Mouse (Mus musculus): ENCODE results near the gene Chpt1.
"Not testable (repeated sequence)": the region's sequence is repeated elsewhere in the genome, so short reads cannot be mapped to it uniquely, and the experiment has no call there.

Gene Chpt1

DNA sequence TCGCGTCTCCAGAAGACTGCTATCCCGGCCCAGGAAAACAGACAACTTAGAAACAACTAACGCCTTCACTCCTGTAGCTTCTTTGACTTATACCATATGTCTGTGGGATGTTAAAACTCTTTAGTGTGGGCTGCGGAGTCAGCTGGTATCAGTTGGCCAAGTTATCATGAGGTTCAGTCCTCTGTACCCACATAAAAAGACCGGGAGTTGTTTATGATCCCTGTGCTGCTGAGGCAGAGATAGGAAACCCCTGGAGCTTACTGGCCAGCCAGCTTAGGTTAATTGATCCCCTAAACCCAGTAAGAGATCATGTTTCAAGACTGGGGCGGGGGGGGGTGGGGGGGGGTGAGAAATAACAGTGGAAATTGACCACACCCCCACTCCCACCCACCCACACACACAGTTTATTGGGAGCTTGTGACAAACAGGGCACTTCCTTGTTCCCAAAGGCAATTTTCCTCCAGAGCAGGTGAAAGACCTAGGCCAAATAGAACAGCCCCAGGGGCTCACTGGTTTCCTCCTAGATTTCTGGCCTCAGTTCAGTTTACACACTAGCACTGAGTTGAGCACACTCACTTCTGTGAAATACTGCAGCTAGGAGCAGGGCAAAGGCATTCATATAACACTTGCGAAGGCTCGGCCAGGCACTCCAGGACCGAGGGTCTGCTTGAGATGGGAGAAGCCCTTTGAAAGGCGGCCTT is 6.9 kb downstream of the Chpt1 start:
- in situ Hi-C loops (cut with MboI; ENCODE audit: low sequenced_read_pairs) = no loop called here

DNA sequence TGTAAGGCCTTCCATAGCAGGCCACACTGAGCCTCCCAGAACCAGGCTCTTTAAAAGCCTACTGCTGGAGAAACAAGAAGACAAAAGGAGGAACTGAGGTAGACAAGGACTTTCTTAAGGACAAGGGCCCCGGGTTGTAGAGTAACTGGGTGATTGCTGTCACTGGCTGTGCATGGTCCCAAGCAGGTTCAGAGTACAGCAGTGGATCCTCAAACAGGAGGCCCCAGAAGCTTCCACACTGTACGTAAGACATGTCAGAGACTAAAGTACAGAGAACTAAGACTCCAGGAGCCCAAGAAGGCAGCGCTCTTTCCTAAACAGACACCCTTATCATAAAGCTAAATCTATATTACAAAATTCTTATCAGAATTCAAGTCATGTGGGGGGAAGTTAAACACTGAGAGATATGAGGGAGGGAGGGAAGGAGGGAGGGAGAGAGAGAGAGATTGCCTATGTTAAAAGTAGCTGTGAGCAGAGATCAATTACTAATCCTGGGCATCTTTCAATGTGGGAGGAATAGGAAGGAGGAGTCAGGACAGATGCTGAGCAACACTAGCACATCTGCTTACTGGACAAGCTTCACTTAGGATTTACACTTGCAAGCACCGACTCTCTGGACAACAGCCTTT is 8.8 kb downstream of the Chpt1 start:
- in situ Hi-C loops (cut with MboI; ENCODE audit: low sequenced_read_pairs) = no loop called here

DNA sequence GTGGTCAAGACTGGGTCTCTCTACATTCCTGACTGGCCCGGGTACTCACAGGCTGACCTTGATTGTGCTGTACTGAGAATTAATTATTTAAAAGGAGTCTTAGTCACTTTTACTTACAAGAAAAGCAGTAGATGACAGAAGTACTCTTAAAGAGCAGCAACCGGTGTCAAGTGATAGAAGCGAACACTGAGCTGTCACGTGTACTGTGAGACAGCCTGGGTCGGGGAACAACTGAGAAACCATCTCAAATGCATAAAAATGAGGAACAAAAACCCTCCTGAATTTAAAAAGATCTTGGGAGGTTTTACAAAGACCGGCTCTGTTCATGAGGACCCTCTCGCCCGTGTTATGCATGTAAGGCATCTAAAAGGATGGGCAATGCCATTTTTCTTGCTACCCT is 11.2 kb downstream of the Chpt1 start:
- in situ Hi-C loops (cut with MboI; ENCODE audit: low sequenced_read_pairs) = no loop called here

DNA sequence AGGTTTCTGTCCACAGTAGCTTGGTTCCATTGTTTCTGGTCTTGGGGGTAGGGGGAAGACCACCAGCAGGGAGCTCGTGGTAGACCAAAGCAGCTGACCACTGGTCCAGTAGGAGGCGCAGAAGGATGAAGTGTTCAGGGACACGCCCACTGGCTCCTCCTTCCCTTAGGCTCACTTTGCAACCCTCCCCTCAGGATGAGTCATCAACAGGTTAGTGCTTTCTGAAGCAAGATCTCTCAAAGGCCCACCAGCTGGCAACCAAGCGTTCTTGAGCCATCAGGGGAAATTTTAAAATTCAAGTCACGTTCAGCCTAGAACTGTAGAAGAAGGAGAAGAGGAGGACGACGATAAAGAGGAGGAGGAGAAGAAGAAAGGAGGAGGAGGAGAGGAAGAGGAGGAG is 12.2 kb downstream of the Chpt1 start:
- in situ Hi-C loops (cut with MboI; ENCODE audit: low sequenced_read_pairs) = no loop called here

DNA sequence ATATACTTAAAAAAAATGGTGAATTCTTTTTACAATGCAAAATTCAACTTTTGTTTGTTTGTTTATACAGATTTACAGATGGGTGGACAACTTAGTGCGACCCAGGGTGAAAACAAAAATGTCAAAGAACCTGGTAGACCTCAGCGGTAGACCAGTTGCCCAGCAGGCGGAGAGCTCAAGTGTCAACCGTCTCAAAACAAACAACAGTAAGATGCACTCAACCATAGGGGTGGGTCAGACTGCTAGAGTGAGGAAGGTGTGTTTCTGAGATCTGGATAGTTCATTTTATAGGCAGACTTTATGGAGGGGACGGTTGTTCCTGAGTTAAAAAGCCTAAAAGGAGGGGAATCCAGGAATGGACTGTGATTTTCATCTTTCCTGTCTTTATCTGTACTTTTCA is 15.2 kb downstream of the Chpt1 start:
- in situ Hi-C loops (cut with MboI; ENCODE audit: low sequenced_read_pairs) = no loop called here

DNA sequence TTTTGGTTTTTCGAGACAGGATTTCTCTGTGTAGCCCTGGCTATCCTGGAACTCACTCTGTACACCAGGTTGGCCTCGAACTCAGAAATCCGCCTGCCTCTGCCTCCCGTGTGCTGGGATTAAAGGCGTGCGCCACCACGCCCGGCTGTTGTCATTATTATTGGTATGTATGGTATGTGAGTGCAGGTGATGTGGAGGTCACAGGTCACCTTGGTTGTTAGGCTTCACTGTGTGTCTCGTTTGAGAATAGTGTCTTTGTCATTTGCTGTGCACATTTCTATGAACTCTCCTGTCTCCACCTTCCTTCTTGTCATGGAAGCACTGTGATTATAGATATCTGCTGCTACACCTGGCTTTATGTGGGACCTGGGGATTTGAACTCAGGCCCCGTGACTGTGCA is 21.0 kb downstream of the Chpt1 start:
- in situ Hi-C loops (cut with MboI; ENCODE audit: low sequenced_read_pairs) = not testable (repeated sequence)

DNA sequence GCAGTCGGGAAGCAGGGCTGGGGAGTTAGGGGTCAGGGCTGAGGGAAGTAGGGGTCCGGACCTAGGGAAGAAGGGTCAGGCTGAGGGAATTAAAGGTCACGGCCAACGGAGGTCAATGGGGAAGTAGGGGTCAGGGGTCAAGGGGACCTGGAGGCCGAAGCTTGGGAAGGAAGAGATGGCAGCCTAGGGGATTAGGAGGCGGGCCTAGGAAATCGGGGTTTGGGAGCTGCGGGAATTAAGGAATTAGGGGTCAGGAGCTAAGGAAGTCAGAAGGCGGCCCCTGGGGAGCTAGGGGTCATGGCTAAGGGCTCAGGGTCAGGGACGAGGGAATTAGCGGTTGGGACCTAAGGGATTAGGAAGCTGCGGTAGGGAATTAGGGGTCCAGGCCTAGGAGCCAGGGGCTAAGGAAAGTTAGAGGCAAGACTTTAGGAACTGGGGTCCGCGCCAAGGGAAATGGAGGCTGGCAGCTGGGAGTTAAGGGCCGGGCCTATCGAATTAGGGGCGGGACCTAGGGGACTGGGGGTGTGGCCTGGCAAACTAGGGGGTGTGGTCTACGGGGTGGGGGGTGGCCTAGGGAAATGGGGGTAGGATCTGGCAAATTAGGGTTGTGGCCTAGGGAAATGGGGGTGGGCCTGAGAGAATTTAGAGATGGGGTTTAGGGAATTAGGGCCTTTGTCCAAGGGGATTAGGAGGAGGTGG is 43.6 kb downstream of the Chpt1 start:
- in situ Hi-C loops (cut with MboI; ENCODE audit: low sequenced_read_pairs) = no loop called here

DNA sequence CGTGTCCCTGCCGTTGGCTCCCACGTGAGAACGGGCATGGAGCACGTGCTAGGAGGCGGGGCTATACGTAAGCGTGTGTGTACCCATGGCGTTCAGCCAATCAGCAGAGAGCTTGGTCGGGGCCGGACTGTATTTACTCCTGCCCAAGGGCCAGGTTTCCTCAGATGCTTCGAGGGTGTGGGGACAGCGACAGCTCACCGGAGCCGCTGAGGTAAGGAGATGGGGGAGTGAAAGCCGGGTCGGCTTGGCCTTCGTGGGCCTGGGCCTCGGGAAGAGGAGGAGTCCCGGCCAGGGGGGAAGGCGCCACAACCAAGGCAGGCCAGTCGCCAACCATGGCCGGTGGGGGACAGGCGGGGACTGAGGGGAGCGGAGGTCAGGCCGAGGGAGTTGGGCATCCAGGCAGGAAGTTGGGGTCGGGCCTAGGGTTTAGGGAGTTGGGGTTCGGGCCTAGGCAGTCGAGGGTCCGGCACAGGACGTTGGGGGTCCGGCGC is 44.3 kb downstream of the Chpt1 start, which contains the start of gene Sycp3:
Gene Sycp3 (plus strand): TSS at position 68 of the 491 bp plus-strand sequence.
- in situ Hi-C loops (cut with MboI; ENCODE audit: low sequenced_read_pairs) = no loop called here

DNA sequence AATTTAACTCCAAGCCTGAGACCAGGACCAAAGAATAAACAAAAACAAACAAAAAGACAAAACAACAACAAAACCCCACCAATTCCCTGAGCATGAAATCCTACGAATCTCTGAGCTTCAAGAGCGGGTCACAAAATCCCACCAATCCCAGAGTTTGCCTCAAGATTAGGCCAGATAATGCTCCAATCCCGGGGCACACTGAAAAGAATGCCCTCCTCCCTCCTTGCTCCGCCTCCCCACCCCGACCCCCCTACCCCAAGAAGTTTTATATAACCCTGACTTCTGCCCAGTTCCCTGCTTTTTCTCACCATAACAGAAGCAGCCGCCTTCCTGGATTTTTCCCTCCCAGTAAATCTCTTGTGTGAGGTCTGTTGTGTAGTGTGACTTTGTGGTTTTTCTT is 46.1 kb downstream of the Chpt1 start:
- in situ Hi-C loops (cut with MboI; ENCODE audit: low sequenced_read_pairs) = no loop called here

DNA sequence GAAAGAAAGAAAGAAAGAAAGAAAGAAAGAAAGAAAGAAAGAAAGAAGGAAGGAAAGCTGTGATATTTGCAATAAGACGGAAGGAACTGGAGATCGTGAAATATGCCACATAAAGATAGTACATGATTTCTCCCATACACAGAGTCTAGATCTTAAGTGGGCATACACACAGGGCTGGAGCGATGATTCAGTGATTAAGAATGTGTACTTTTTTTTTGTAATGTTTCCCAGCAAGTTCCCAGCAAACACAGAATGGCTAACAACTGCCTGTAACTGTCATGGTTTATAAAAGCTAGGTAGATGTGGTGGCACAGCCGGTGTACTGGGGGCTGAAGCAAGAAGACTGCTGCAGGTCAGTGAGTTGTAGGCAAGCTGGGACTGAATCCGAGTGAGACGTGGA is 51.9 kb downstream of the Chpt1 start:
- in situ Hi-C loops (cut with MboI; ENCODE audit: low sequenced_read_pairs) = no loop called here

DNA sequence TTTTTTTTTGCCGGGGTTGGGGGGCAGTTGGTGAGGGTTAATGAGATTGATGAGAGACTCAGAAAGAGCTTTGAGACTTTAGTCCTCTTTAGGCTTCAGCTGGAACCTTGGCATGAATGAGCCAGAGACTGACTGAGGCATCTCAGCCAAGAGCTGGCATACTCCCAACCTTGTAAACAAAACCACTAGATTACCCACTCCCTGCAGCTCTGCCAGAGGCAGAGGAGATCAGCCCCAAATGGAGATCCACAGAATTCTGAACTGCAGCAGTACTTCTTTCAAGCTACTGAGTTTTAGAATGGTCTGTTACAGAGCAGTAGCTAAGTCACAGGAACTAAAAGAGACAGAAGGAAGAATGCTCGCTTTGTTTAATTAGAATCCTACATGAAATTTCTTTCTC is 52.7 kb downstream of the Chpt1 start:
- in situ Hi-C loops (cut with MboI; ENCODE audit: low sequenced_read_pairs) = no loop called here

DNA sequence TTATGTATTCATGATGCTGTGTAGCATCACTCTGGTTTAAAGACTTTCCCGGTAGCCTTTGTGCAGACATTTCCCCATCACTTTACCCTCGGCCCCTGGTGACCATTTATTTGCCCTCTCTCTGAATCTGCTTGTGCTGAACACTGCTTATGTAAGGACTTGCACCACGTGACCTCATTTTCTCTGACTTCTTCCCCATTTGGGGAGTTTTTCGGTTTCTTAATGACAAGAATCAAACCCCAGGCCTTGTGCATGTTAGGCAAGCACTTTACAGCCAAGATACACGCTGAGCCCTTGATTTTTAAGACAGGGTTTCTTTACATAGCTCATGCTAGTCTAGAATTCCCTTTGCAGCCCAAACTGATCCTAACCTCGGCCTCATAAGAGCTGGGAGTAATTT is 62.6 kb downstream of the Chpt1 start:
- in situ Hi-C loops (cut with MboI; ENCODE audit: low sequenced_read_pairs) = no loop called here

DNA sequence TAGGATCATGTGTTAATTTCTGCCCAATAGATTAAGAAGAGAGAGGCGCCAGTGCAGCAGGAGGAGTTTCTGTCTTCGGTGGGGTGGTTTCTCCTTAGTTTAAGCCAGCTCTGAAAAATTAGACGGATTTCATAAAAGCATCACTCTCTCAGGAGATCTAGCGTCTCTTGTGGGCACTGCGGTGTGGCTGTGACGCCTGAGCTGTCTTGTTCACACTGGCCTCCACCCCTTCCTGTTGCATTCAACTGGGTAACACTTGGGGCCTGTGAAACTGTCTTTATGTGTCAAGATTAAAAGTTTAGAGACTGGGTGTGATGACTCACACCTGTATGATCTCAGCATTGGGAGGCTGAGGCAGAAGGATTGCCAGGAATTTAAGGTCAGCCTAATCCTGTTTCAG is 75.9 kb downstream of the Chpt1 start:
- in situ Hi-C loops (cut with MboI; ENCODE audit: low sequenced_read_pairs) = loop anchor here (5.0 kb wide), 1 partner anchor 46 kb away; no protein-coding TSS in a partner anchor

DNA sequence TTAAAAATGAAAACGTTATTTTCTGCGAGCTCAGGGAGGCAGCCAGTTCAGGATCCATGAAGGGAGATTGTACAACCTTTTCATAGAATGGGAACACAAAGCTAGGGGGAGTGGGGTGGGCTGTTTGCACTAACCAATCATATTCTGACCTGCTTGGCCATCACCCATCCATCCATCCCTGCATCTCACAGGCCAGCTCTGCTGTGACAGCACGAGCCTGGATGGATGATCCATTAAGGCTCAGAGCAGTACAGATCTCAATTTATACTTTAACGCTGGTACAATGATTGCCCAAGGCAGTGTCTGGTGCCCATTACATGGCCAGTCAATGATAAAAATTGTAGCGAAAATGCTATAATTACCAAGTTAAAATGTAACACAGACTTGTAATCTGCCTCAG is 77.0 kb downstream of the Chpt1 start:
- in situ Hi-C loops (cut with MboI; ENCODE audit: low sequenced_read_pairs) = loop anchor here (5.0 kb wide), 1 partner anchor 45 kb away; no protein-coding TSS in a partner anchor

DNA sequence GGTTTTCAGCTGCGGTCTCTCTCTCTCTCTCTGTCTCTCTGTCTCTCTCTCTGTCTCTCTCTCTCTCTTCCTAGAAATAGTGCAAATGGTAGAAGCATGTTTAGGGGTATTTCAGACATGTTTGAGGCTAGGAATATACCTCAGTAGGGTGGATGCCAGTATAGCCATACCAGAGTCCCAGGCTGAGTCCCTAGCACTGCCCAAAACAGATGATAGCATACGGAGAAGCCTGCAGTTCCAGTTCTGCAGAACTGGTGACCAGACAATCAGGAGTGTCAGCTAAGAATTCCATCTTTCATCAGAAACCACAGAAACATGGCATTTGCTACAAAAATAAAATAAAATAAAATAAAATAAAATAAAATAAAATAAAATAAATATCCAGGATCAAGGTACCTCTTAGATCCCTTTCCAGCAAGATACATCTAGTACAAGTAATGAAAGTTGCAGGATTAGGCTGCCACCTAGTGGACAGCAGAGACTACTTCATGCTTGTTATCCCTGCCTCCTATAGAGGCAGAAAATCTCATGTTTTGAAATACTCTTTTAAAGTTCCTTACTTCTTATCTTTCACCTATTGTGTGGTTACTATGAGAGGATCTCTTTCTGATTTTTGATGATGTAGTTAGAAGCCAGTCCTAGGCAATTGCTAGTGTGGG is 77.6 kb downstream of the Chpt1 start:
- in situ Hi-C loops (cut with MboI; ENCODE audit: low sequenced_read_pairs) = loop anchor here (5.0 kb wide), 1 partner anchor 44 kb away; no protein-coding TSS in a partner anchor

DNA sequence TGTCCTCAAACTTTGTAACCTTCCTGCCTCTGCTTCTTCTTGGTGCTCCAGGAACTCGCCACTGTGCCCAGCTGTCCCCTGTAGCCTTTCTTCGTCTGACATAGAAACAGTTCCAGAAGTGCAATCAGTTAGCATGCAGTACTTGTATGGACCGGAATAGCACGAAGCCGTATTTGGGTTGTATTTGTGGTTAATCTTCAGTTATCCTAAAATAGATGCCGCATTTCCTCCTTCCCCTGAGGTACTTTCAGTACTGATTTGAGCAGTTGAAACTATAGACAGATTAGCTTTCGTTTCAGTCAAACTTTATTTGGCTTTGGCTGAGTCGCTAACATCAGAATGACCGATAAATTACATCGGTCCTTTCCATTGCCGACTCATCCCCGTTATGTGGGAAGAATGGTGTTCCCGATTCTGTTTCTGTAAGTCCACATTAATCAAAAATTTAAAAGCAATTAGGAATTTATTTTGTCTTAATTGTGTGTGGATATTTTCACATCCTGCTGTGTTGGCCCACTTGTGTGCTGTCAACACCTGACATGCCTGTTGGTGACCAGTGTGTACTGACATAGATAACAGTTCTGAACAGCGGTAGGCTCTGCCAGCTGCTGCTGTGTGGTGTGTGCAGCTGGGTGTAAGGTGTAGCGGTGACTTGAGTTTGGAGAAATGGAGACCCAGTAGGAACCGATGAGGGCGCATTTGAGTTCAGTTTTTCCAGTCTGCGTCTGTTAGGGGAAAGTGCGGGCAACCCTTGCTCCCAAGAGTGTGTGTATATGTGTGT is 83.0 kb downstream of the Chpt1 start:
- in situ Hi-C loops (cut with MboI; ENCODE audit: low sequenced_read_pairs) = no loop called here

DNA sequence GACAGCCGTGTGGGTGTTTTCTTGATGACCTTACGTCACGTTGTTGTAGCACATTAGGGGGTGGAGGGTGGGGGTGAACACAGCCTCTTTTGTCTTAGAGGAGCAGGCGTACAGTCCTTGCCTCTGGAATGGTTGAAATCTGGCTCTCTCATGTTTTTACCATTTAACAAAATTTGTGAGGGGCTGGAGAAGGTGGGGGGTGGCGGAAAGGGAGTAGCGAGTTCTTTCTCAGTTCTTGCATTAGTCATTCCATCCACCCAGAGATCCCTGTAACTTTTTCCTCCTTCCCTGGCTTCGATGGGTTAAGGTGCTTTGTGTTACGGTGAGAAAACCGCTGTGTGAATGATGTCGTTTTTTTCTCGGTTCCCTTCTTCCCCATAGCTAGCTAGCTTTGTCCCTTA is 83.7 kb downstream of the Chpt1 start:
- in situ Hi-C loops (cut with MboI; ENCODE audit: low sequenced_read_pairs) = no loop called here

DNA sequence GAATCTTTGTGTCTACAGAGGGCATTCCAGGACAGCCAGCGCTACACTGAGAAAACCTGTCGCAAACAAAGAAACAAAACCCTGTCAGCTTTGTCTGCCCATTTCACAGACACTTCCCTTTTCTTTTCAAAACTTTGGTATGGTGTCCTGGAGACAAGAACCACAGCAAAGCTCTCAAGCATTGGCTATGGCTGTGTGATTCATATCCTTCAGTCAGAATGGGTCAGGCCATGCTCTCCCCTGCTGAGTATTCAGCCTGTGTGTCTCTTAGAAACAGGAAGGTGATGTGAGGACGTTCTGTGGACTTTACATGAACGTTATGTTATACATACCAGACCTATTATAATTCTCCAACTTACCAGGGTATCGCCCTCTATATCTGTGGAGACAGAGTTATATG is 86.2 kb downstream of the Chpt1 start:
- in situ Hi-C loops (cut with MboI; ENCODE audit: low sequenced_read_pairs) = no loop called here

DNA sequence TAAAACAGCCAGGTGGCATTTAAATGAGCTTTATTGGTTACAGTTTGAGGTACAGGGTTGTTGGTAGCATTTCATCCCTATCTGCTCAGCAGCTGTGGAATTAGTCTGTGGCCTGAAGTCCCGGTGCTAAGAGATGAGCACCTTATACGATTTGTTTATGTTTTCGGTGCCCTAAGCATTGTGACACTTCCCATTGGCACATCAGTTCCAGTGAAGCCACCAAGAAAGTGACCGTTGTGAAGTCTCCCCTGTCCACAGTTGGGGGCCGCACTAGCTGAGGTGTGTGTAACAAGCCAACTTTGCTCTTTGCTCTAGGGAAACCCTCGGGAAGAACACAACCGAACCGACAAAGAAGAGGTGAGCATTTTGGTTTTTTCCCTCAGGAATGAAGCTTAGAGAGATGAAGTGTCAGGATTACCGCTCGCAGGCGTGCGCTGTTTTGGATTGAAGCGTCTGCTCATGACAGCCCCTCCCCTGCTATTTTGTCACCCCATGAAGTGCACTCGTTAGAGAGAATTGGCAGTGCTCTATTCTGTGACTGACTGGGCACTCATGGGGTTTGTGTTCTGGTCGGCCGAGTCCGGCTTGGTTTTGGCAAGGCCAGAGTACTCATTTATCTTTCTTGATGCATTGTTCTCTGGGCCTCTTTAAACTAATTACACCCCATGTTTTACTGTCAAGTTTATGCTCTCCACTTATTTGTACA is 91.4 kb downstream of the Chpt1 start:
- in situ Hi-C loops (cut with MboI; ENCODE audit: low sequenced_read_pairs) = no loop called here

DNA sequence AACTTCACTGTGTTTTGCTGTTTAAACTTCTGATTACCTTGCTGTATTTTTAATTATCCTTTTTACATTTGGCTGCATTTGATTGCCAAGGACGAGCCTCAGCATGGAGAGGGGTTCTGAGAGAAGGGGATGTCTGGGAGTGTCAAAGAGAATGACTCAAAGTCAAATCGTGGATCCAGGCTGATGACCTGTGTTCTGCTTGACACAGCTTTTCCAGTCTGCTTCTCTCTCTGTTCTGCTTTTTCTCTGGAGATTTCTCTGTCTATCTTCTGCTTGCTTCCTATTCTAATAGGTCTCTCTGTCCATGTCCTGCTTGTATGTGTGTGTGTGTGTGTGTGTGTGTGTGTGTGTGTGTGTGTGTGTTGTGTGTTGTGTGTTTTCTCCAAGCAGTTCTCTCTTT is 94.1 kb downstream of the Chpt1 start:
- in situ Hi-C loops (cut with MboI; ENCODE audit: low sequenced_read_pairs) = no loop called here

Measured in CH12F3 (cell line).